Mouse (Mus musculus): ENCODE measurements around the gene Shc1.

DNA sequence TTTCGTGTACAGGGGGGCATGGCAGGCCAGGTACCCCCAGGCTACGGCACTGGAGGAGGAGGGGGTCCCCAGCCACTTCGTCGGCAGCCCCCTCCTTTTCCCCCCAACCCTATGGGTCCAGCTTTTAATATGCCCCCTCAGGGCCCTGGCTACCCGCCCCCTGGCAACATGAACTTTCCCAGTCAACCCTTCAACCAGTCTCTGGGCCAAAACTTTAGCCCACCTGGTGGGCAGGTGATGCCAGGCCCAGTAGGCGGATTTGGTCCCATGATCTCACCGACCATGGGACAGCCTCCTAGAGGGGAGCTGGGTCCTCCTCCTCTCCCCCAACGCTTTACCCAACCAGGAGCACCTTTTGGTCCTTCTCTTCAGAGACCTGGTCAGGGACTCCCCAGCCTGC is 14.4 kb downstream of the Shc1 start:
- TF ChIP-seq GATA1 (IDR thresholded peaks at IDR 0.05; ENCODE audit: low read length), result no peak
- no peak for TF ChIP-seq TAL1 (IDR thresholded peaks at IDR 0.05; ENCODE audit: low read length)
